Mouse (Mus musculus) C2C12 (cell line): ENCODE measurements around the gene Pard3b.

Experiments used
- CTCF ChIP-seq: IDR thresholded peaks from one replicate; pipeline ENCODE4 v1.5.1; 2011; ENCODE audit not compliant: control insufficient read depth, insufficient read depth, insufficient read length
- MYOD1 ChIP-seq: IDR thresholded peaks from one replicate; pipeline ENCODE4 v1.6.1; 2011; ENCODE audit warnings: low read depth; ENCODE audit not compliant: control insufficient read depth, insufficient read length
- USF1 ChIP-seq: IDR thresholded peaks from one replicate; pipeline ENCODE4 v1.6.1; 2011; ENCODE audit warnings: low read depth, mild to moderate bottlenecking, control low read depth, moderate library complexity

- no peak for TF ChIP-seq CTCF
- TF ChIP-seq USF1: no peak
- TF ChIP-seq MYOD1: no peak
These were observed 640.0 kb downstream of the Pard3b start for GRCm38 (mm10) chr1:62278586-62278985.
